Mouse (Mus musculus) midbrain, embryonic 12.5 days (tissue): ENCODE measurements around the gene Phf14. TPM values are rescaled to one million over a fixed set of nuclear protein-coding genes. Genes with fewer than 3 reads are reported as not detected.
"Not testable (repeated sequence)": the region's sequence is repeated elsewhere in the genome, so short reads cannot be mapped to it uniquely, and the experiment has no call there.

Experiments
- ATAC-seq: fragments of 200-750 bp; cut with Nextera tagmentation; 2 replicates; pipeline ENCODE4 v1.8.0; 2017; ENCODE audit warnings: low read depth, moderate TSS enrichment, moderate library complexity; ENCODE audit not compliant: low FRiP score
- H3K27ac ChIP-seq: fragments of 300-500 bp; sonication (generic); replicated peaks from 2 replicates; pipeline ENCODE4 v1.5.1; 2016; ENCODE audit warnings: mild to moderate bottlenecking
- H3K27me3 ChIP-seq: fragments of 300-500 bp; sonication (generic); 2 replicates; pipeline ENCODE4 v1.6.1; 2016; ENCODE audit warnings: mild to moderate bottlenecking
- H3K36me3 ChIP-seq: fragments of 300-500 bp; sonication (generic); 2 replicates; pipeline ENCODE4 v1.6.1; 2016
- H3K4me1 ChIP-seq: fragments of 300-500 bp; sonication (generic); 2 replicates; pipeline ENCODE4 v1.6.1; 2016
- H3K4me2 ChIP-seq: fragments of 300-500 bp; sonication (generic); replicated peaks from 2 replicates; pipeline ENCODE4 v1.6.1; 2016; ENCODE audit warnings: mild to moderate bottlenecking, moderate library complexity
- H3K4me3 ChIP-seq: fragments of 300-500 bp; sonication (generic); 2 replicates; pipeline ENCODE4 v1.5.1; 2016; ENCODE audit warnings: mild to moderate bottlenecking
- H3K9ac ChIP-seq: fragments of 300-500 bp; sonication (generic); replicated peaks from 2 replicates; pipeline ENCODE4 v1.6.1; 2016; ENCODE audit warnings: mild to moderate bottlenecking, moderate library complexity
- H3K9me3 ChIP-seq: fragments of 300-500 bp; sonication (generic); 2 replicates; pipeline ENCODE4 v1.6.1; 2016; ENCODE audit warnings: mild to moderate bottlenecking
- WGBS: fragments of 180-500 bp; shearing (Covaris S2); methylation state at CpG from one replicate; pipeline ENCODE4 v1.1.7; 2016; 5-methylcytosine and 5-hydroxymethylcytosine counted together
- polyA plus RNA-seq: library from polyadenylated mRNA; unstranded; fragments of >200 nt; fragmentation: Nextera tagmentation; extraction: Ambion mirVana; gene quantifications from 2 replicates; pipeline ENCODE4 v1.2.1, GENCODE M21; 2016

The Phf14 gene
- polyA plus RNA-seq, 1 experiment from 2014 or later: 104 TPM

DNA sequence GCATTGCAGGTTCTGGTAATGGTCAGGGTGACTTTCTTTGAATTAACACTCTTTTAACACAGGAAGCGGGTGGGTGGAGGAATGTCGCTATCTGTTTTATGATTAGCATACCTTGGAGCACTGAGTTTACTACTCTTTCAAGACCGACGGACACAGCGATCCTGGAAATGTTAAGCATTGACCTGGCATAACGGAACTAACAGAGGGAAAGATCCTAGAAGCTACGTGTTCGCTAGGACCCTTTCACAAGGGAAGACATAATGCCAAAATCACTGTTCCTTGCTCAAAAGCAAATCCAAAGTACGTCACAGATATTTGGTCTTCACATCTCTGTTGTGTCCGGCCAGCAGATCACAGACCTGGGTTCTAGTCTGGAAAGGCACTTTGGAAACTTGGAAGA is 199.7 kb downstream of the Phf14 start:
- Histone ChIP-seq H3K27me3 (no peaks in the 10 kb centered on the region), H3K9ac (no peak overlapping the region), H3K4me3 (no peak overlapping the region), H3K27ac (no peak overlapping the region), H3K9me3 (no peaks in the 10 kb centered on the region), H3K4me2 (no peak overlapping the region), H3K36me3 (no peaks in the 10 kb centered on the region), H3K4me1 (no peaks in the 10 kb centered on the region)
- WGBS: 71% methylated on average over 10 of the region's 10 CpGs
- no peak for ATAC-seq

DNA sequence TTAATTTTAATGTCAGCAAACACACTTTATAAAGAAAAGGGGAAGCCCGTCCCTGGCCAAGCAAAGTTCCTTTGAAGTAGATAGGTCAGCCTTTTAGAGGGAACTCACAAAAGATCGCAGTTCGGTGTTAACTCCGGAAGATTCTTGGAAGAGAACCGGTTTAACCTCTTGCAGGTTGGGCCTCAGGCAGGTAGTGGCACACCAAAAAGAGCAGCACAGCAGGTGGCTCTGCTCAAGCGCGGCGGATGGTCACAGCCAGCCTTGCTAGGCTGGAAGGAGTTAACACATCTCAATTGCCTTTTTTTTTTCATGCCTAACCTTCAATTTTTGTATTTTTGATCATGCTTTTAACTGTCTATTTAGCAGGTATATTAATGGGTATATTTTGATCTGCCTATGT is 200.2 kb downstream of the Phf14 start:
- H3K27ac ChIP-seq: no peak overlapping the region
- 21% methylated on average over 8 of the region's 8 CpGs for WGBS
- no peak overlapping the region for H3K4me3 ChIP-seq
- no peaks in the 10 kb centered on the region for H3K27me3 ChIP-seq
- ATAC-seq: no peak
- no peak overlapping the region for H3K4me2 ChIP-seq
- H3K9ac ChIP-seq: no peak overlapping the region
- no peaks in the 10 kb centered on the region for H3K9me3 ChIP-seq
- H3K36me3 ChIP-seq: no peaks in the 10 kb centered on the region
- H3K4me1 ChIP-seq: no peaks in the 10 kb centered on the region

DNA sequence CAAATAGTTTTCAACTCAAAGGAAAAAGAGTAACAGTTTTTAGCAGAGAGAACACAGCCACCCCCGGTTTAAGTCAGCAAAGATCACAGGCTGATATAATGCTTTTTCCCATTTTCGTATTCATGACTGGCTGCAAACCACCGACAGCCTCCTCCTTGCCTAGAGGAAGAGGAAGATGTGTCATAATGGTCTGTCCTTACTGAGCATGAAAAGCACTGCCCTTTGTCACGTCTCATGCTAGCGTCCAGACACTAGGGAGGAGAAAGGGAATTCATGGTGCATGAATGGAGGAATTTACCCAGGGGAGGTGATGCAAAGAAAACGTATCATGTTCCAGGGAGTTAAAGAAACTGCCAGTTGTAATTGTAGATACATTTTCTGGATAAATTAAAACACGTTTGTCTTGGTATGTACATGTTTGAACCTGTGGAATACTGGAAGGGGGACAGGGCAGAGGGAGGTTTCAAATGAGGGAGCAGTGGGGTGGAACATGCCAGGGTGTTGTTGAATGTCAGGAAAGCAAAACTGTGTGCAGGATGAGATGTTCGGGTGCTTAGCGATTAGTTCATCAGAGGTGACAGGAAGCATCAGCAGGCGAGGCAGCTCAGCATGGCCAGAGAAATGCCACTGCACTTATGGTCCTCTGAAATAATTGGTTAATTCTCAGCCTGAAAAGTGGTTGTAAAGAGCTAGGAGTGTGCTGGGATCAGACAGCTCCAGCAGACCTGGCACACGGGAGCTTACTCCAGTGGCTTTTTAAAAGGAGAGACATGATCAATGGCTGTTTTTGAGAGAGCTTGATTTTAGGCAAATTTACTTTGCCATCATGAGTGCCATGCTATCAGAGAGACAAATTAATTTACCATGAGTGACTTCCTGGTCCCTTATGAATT is 209.6 kb downstream of the Phf14 start:
- Histone ChIP-seq H3K9ac (no peak overlapping the region), H3K4me3 (no peak overlapping the region), H3K4me2 (no peak overlapping the region), H3K9me3 (no peaks in the 10 kb centered on the region), H3K4me1 (peaks cover 19% of the 10 kb centered on the region), H3K27me3 (no peaks in the 10 kb centered on the region), H3K36me3 (no peaks in the 10 kb centered on the region), H3K27ac (peak overlapping the region; percentile 69)
- ATAC-seq: peak; percentile 52
- 39% methylated on average over 11 of the region's 11 CpGs for WGBS

DNA sequence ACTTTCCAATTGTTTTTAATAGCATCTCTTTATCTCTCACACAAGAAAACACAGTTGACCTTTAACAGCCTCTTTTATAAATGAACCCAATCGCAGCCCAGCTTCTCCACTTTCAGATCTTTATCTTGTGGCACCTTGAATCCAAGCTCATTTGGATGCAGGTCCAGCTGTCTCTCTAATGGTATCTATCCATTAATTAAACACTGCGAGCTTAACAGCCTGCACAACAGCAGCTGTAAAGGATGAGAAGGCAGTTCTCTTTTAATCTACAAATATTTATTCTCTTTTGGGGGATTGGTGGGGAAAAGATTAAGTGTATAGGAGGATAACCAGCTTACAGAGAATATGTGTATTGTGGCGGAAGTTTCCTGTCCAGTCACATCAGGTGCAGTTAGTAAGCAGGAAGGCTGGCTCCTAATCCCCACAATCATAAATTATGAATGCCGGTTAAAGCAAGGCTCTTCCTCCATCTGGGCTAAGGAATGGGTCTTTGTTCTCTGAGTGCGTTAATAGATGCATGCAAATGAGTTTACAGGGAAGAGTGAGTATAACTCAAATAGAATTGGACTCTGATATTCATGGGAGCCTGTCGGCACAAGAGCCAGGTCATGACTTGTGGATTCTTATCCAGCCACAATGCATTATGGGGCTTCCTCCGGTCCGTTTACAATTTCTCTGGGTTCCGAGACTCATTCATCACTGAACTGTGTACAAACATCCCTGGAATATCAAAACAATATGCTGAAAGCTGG is 210.4 kb downstream of the Phf14 start:
- Histone ChIP-seq H3K9ac (no peak overlapping the region), H3K27ac (peak overlapping the region; percentile 69), H3K4me1 (peaks cover 19% of the 10 kb centered on the region), H3K27me3 (no peaks in the 10 kb centered on the region), H3K9me3 (no peaks in the 10 kb centered on the region), H3K4me2 (peak overlapping the region; percentile 32), H3K36me3 (no peaks in the 10 kb centered on the region), H3K4me3 (no peak overlapping the region)
- WGBS: 34% methylated on average over 9 of the region's 9 CpGs
- peak; percentile 84 for ATAC-seq

GRCm38 (mm10) chr6:12122759-12123158 is 215.2 kb downstream of the Phf14 start:
- no peak overlapping the region for H3K9ac ChIP-seq
- H3K4me2 ChIP-seq: no peak overlapping the region
- H3K27me3 ChIP-seq: no peaks in the 10 kb centered on the region
- ATAC-seq: no peak
- H3K9me3 ChIP-seq: no peaks in the 10 kb centered on the region
- H3K36me3 ChIP-seq: no peaks in the 10 kb centered on the region
- peaks cover 7% of the 10 kb centered on the region; the same call in 1 of the 2 replicates for H3K4me1 ChIP-seq
- no peak overlapping the region for H3K4me3 ChIP-seq
- no peak overlapping the region for H3K27ac ChIP-seq

- Histone ChIP-seq H3K27ac (0 out of 2 replicates have a peak overlapping the region, but pooled peaks have one; percentile 15), H3K4me1 (no peaks in the 10 kb centered on the region), H3K27me3 (no peaks in the 10 kb centered on the region), H3K9ac (no peak overlapping the region), H3K4me3 (no peak overlapping the region), H3K36me3 (no peaks in the 10 kb centered on the region), H3K4me2 (peak overlapping the region; percentile 22; the same call in 1 of the 2 replicates), H3K9me3 (no peaks in the 10 kb centered on the region)
- ATAC-seq: peak; percentile 81
- WGBS: 36% methylated on average over 17 of the region's 17 CpGs
These were observed 217.6 kb downstream of the Phf14 start for GRCm38 (mm10) chr6:12125031-12125803.

GRCm38 (mm10) chr6:12126601-12127000 is 219.0 kb downstream of the Phf14 start:
- not testable (repeated sequence) for H3K27ac ChIP-seq, H3K4me1 ChIP-seq, H3K36me3 ChIP-seq, H3K9ac ChIP-seq, H3K4me2 ChIP-seq, ATAC-seq, H3K27me3 ChIP-seq, H3K9me3 ChIP-seq, H3K4me3 ChIP-seq
- WGBS: 85% methylated on average over 7 of the region's 7 CpGs

GRCm38 (mm10) chr6:12127287-12127686 is 219.7 kb downstream of the Phf14 start:
- WGBS: 88% methylated on average over 4 of the region's 4 CpGs
- Histone ChIP-seq H3K27me3 (no peaks in the 10 kb centered on the region), H3K9me3 (no peaks in the 10 kb centered on the region), H3K36me3 (no peaks in the 10 kb centered on the region), H3K9ac (no peak overlapping the region), H3K4me1 (no peaks in the 10 kb centered on the region), H3K4me3 (no peak overlapping the region), H3K4me2 (no peak overlapping the region), H3K27ac (no peak overlapping the region)
- no peak for ATAC-seq

Other genes with a start within 250 kb of the Phf14 start
- 735 and 776 TPM in 2 replicates for gene Ndufa4, start 312 bp upstream of the Phf14 start, polyA plus RNA-seq